Mouse (Mus musculus) B cell, adult 62 days (primary cell): Measurements from ENCODE around the gene Btnl10. TPM values are rescaled to one million over a fixed set of nuclear protein-coding genes. Genes with fewer than 3 reads are reported as not detected.

ENCODE experiments used
- total RNA-seq: library from RNA; stranded (reverse); gene quantifications from 4 replicates; pipeline ENCODE4 v1.2.4, GENCODE M21; 2023

Gene Btnl10
- not detected in 4 replicates for total RNA-seq

GRCm38 (mm10) chr11:58917745-58918366 is at the start of gene Btnl10:
Gene Btnl10 (plus strand): TSS chr11:58917908.

GRCm38 (mm10) chr11:58903511-58904409 is 13.9 kb upstream of the Btnl10 start, which contains the start of gene Zfp39:
Gene Zfp39 (minus strand): TSS chr11:58904225.

DNA sequence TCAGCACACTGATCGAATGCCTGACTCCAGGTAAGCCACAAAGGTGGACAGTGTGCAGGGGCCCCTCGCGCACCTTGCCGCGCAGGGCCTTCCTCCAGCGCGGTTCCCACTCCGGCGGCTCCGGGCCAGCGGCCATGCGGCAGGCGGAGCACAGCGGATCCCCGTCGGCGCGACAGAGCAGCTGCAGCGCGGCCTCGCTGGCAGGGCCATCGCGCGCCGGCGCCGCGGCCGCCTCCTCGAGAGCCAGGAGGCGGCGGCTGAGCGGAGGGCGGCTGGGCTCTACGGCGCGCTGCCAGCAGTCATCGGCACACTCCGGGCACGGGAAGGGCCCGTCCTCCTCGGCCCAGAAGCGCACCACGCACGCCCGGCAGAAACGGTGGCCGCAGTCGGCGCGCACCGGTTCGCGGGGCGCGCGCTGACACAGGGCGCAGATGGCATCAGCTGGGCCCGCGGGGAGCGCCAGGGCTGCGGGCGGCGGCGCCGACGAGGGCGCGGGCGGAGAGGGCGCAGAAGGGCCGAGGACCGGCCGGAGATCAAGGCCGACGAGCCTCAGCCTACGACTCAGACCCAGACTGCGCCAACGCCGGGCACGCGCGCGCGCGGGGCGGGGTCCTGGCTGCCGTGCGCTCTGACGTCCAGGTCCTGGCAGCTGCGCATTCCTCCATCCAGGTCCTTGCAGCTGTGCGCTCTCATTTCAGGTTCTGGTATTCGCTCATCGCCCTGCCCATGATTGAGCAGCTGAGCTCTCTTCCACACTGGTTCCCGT is 20.8 kb downstream of the Btnl10 start, which contains the start of gene Rnf187:
TSS of gene Rnf187 (minus strand) at position 595 of the 766 bp plus-strand sequence.

GRCm38 (mm10) chr11:58948542-58949479 is 31.1 kb downstream of the Btnl10 start, which contains the start of gene Hist3h2ba:
Gene Hist3h2ba (plus strand): TSS chr11:58948920.

DNA sequence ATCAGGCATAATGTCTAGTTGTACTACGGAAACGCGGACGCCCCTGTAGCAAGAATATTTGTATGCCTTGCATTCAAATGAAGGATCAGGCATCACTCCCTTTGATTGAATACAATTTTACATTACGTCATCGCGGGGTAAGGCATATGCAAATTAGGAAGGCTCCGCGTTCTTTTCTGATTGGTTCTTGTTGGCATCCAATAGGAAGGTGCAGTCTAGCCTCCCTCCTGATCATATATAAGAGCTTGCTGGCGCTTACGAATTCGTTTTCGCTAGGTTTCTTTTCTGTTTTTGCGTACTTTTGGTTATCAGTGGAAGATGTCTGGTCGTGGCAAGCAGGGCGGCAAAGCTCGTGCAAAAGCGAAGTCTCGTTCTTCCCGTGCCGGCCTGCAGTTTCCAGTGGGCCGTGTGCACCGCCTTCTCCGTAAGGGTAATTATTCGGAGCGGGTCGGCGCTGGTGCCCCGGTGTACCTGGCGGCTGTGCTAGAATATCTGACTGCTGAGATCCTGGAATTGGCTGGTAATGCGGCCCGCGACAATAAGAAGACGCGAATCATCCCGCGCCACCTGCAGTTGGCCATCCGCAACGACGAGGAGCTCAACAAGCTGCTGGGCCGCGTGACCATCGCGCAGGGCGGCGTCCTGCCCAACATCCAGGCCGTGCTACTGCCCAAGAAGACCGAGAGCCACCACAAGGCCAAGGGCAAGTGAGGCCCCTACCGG is 36.9 kb downstream of the Btnl10 start, which contains the start of the genes Hist3h2a and Trim17:
TSS of gene Hist3h2a (plus strand) at position 266 of the 723 bp plus-strand sequence.
TSS of gene Trim17 (plus strand) at position 266 of the 723 bp plus-strand sequence.

Other genes starting within 250 kb of the Btnl10 start
- not detected in 4 replicates for gene Olfr320, start 236.8 kb upstream of the Btnl10 start, total RNA-seq
- gene Olfr319, start 218.7 kb upstream of the Btnl10 start, total RNA-seq = not detected in 4 replicates
- 0.41 to 1.1 TPM (median 0.60 TPM) in 4 replicates for gene Olfr318, start 193.9 kb upstream of the Btnl10 start, total RNA-seq
- gene Olfr317, start 178.7 kb upstream of the Btnl10 start, total RNA-seq = not detected in 4 replicates
- not detected in 4 replicates for gene Olfr316, start 165.2 kb upstream of the Btnl10 start, total RNA-seq
- gene Olfr315, start 144.7 kb upstream of the Btnl10 start, total RNA-seq = not detected in 4 replicates
- gene Olfr314, start 135.0 kb upstream of the Btnl10 start, total RNA-seq = 0.20 TPM in 1 of 4 replicates, not detected in the others
- not detected in 4 replicates for gene Fam183b, start 115.9 kb upstream of the Btnl10 start, total RNA-seq
- not detected in 4 replicates for gene Olfr313, start 102.9 kb upstream of the Btnl10 start, total RNA-seq
- not detected in 4 replicates for gene Olfr312, start 88.7 kb upstream of the Btnl10 start, total RNA-seq
- gene Olfr311, start 78.7 kb upstream of the Btnl10 start, total RNA-seq = not detected in 4 replicates
- gene Gm12258, start 70.8 kb upstream of the Btnl10 start, total RNA-seq = 4.1 to 8.8 TPM (median 5.6 TPM) in 4 replicates
- 10.3 to 12.2 TPM (median 11.0 TPM) in 4 replicates for gene 2810021J22Rik, start 50.7 kb upstream of the Btnl10 start, total RNA-seq
- 9.9 to 13.0 TPM (median 11.6 TPM) in 4 replicates for gene Zfp39, start 13.7 kb upstream of the Btnl10 start, total RNA-seq
- 113 to 129 TPM (median 118 TPM) in 4 replicates for gene Rnf187, start 21.0 kb downstream of the Btnl10 start, total RNA-seq
- gene Hist3h2ba, start 31.0 kb downstream of the Btnl10 start, total RNA-seq = 20.4 to 26.0 TPM (median 20.9 TPM) in 4 replicates
- gene Hist3h2a, start 36.8 kb downstream of the Btnl10 start, total RNA-seq = 61.7 to 72.8 TPM (median 69.5 TPM) in 4 replicates
- gene Trim17, start 36.8 kb downstream of the Btnl10 start, total RNA-seq = 0.16 to 0.39 TPM (median 0.28 TPM) in 4 replicates
- 110 to 128 TPM (median 119 TPM) in 4 replicates for gene Trim11, start 60.2 kb downstream of the Btnl10 start, total RNA-seq
- gene Obscn, start 218.5 kb downstream of the Btnl10 start, total RNA-seq = 0.33 to 0.63 TPM (median 0.48 TPM) in 4 replicates
- gene Iba57, start 245.8 kb downstream of the Btnl10 start, total RNA-seq = 35.8 to 46.0 TPM (median 42.1 TPM) in 4 replicates